Mouse (Mus musculus): ENCODE measurements at regions not wholly inside any gene's neighbourhood (a gene's known extent, or its start where the extent isn't known, plus 50 kb on each side); places are given as distances from the start of the nearest gene placed in this dataset.
A peak's percentile ranks its signal among the peaks of the same experiment; 100 is the strongest.

- peak; percentile 58 to 83 for DNase-seq
These were observed 60.7 kb upstream of the Kcnj15 start for GRCm38 (mm10) chr16:95196622-95197021.

GRCm38 (mm10) chr16:95198795-95199563 lies 58.4 kb upstream of the Kcnj15 start:
- DNase-seq, result peak in 1 of 2 experiments; percentile 5

GRCm38 (mm10) chr16:95202126-95202883 lies 55.1 kb upstream of the Kcnj15 start:
- DNase-seq, result no peak

- no peak for DNase-seq
These were observed 54.3 kb upstream of the Kcnj15 start for GRCm38 (mm10) chr16:95203026-95203425.

- no peak for DNase-seq
These were observed 53.6 kb upstream of the Kcnj15 start for GRCm38 (mm10) chr16:95203790-95204189.

- DNase-seq, result no peak
These were observed 52.9 kb upstream of the Kcnj15 start for GRCm38 (mm10) chr16:95204507-95204906.

GRCm38 (mm10) chr16:95206445-95206844 lies 50.9 kb upstream of the Kcnj15 start:
- no peak for DNase-seq

GRCm38 (mm10) chr16:95207547-95207946 lies 49.8 kb upstream of the Kcnj15 start:
- no peak for DNase-seq

All from heart, adult 18-20 months (tissue).